Mouse (Mus musculus): ENCODE data around the gene Ltbp2. TPM values are rescaled to one million over a fixed set of nuclear protein-coding genes. Genes with fewer than 3 reads are reported as not detected.
A peak's percentile ranks its signal among the peaks of the same experiment; 100 is the strongest.

The Ltbp2 gene
- total RNA-seq, 4 experiments from 2014 or later, result 1.6 to 3.1 (median 2.4) TPM

GRCm38 (mm10) chr12:84763577-84764218 lies 112.6 kb downstream of the Ltbp2 start:
- no peak for DNase-seq (ENCODE audit: low spot score in 2 of 2)

- no peak for DNase-seq (ENCODE audit: low spot score in 2 of 2)
Measured at GRCm38 (mm10) chr12:84762532-84762931, 113.8 kb downstream of the Ltbp2 start.

- no peak for DNase-seq (ENCODE audit: low spot score in 2 of 2)
Measured at GRCm38 (mm10) chr12:84759063-84759462, 117.3 kb downstream of the Ltbp2 start.

- no peak for DNase-seq (ENCODE audit: low spot score in 2 of 2)
Measured at GRCm38 (mm10) chr12:84756016-84756415, 120.3 kb downstream of the Ltbp2 start.

- DNase-seq (ENCODE audit: low spot score in 2 of 2), result no peak
Measured at GRCm38 (mm10) chr12:84755008-84755695, 121.2 kb downstream of the Ltbp2 start.

GRCm38 (mm10) chr12:84752131-84752977 lies 124.0 kb downstream of the Ltbp2 start:
- no peak for DNase-seq (ENCODE audit: low spot score in 2 of 2)

GRCm38 (mm10) chr12:84750661-84751060 lies 125.7 kb downstream of the Ltbp2 start:
- peak; percentile 41 to 57 for DNase-seq (ENCODE audit: low spot score in 2 of 2)

- no peak for DNase-seq (ENCODE audit: low spot score in 2 of 2)
Measured at GRCm38 (mm10) chr12:84748134-84748533, 128.2 kb downstream of the Ltbp2 start.

GRCm38 (mm10) chr12:84745700-84746099 lies 130.6 kb downstream of the Ltbp2 start:
- no peak for DNase-seq (ENCODE audit: low spot score in 2 of 2)

- DNase-seq (ENCODE audit: low spot score in 2 of 2), result no peak
Measured at GRCm38 (mm10) chr12:84743496-84743895, 132.8 kb downstream of the Ltbp2 start.

GRCm38 (mm10) chr12:84733366-84733765 lies 143.0 kb downstream of the Ltbp2 start:
- peak in 1 of 2 experiments; percentile 10 for DNase-seq (ENCODE audit: low spot score in 2 of 2)

Other genes starting within 250 kb of the Ltbp2 start
- gene Vrtn, start 235.5 kb downstream of the Ltbp2 start, total RNA-seq (2022), result not detected
- not detected for gene Syndig1l, start 177.7 kb downstream of the Ltbp2 start, total RNA-seq (2022)
- 10 to 100 TPM; 12.1 to 16.8 (median 14.0) TPM for gene Npc2, start 103.4 kb downstream of the Ltbp2 start, total RNA-seq (2022)
- gene Isca2, start 103.3 kb downstream of the Ltbp2 start, total RNA-seq (2022), result 10 to 100 TPM; 41.4 to 48.9 (median 45.8) TPM
- gene Fcf1, start 94.4 kb upstream of the Ltbp2 start, total RNA-seq (2022), result 10 to 100 TPM; 26.7 to 29.8 (median 28.0) TPM
- gene Arel1, start 94.4 kb upstream of the Ltbp2 start, total RNA-seq (2022), result 10 to 100 TPM; 27.0 to 28.3 (median 27.9) TPM
- 10 to 100 TPM; 11.2 to 17.5 (median 15.3) TPM for gene Ylpm1, start 119.8 kb upstream of the Ltbp2 start, total RNA-seq (2022)
- gene Prox2, start 234.2 kb upstream of the Ltbp2 start, total RNA-seq (2022), result 1 to 10 TPM; 2.0 to 3.3 (median 2.6) TPM
- gene Dlst, start 234.3 kb upstream of the Ltbp2 start, total RNA-seq (2022), result 100 to 1,000 TPM; 236 to 267 (median 263) TPM